Mouse (Mus musculus) hindbrain, embryonic 12.5 days (tissue): Measurements from ENCODE around the gene Krtap9-1. TPM values are rescaled to one million over a fixed set of nuclear protein-coding genes. Genes with fewer than 3 reads are reported as not detected.
"Not testable (repeated sequence)": the region's sequence is repeated elsewhere in the genome, so short reads cannot be mapped to it uniquely, and the experiment has no call there.

Source experiments
- ATAC-seq: fragments of 200-750 bp; cut with Nextera tagmentation; 2 replicates; pipeline ENCODE4 v1.8.0; 2017; ENCODE audit warnings: moderate TSS enrichment; ENCODE audit not compliant: low FRiP score
- H3K27ac ChIP-seq: fragments of 300-500 bp; sonication (generic); 2 replicates; pipeline ENCODE4 v1.5.1; 2016; ENCODE audit warnings: mild to moderate bottlenecking
- H3K27me3 ChIP-seq: fragments of 300-500 bp; sonication (generic); 2 replicates; pipeline ENCODE4 v1.6.1; 2016; ENCODE audit warnings: mild to moderate bottlenecking
- H3K36me3 ChIP-seq: fragments of 300-500 bp; sonication (generic); 2 replicates; pipeline ENCODE4 v1.6.1; 2016; ENCODE audit warnings: mild to moderate bottlenecking
- H3K4me1 ChIP-seq: fragments of 300-500 bp; sonication (generic); 2 replicates; pipeline ENCODE4 v1.6.1; 2016
- H3K4me2 ChIP-seq: fragments of 300-500 bp; sonication (generic); replicated peaks from 2 replicates; pipeline ENCODE4 v1.6.1; 2016; ENCODE audit warnings: mild to moderate bottlenecking
- H3K4me3 ChIP-seq: fragments of 300-500 bp; sonication (generic); 2 replicates; pipeline ENCODE4 v1.5.1; 2016; ENCODE audit warnings: mild to moderate bottlenecking
- H3K9ac ChIP-seq: fragments of 300-500 bp; sonication (generic); 2 replicates; pipeline ENCODE4 v1.6.1; 2016; ENCODE audit warnings: mild to moderate bottlenecking, moderate library complexity
- H3K9me3 ChIP-seq: fragments of 300-500 bp; sonication (generic); replicated peaks from 2 replicates; pipeline ENCODE4 v1.6.1; 2016; ENCODE audit warnings: mild to moderate bottlenecking
- WGBS: fragments of 180-500 bp; shearing (Covaris S2); methylation state at CpG from one replicate; pipeline ENCODE4 v1.1.7; 2016; 5-methylcytosine and 5-hydroxymethylcytosine counted together
- polyA plus RNA-seq: library from polyadenylated mRNA; unstranded; fragments of >200 nt; fragmentation: Nextera tagmentation; extraction: Ambion mirVana; gene quantifications from 2 replicates; pipeline ENCODE4 v1.2.1, GENCODE M21; 2016

Gene Krtap9-1
- polyA plus RNA-seq: not detected in 2 replicates

- not testable (repeated sequence) for H3K27ac ChIP-seq, H3K4me2 ChIP-seq, H3K36me3 ChIP-seq, ATAC-seq, H3K9me3 ChIP-seq, H3K4me3 ChIP-seq, H3K27me3 ChIP-seq, H3K9ac ChIP-seq, H3K4me1 ChIP-seq
- 88% methylated on average over 1 of the region's 1 CpGs for WGBS
These were observed at the start of gene Krtap9-1 for GRCm38 (mm10) chr11:99873089-99873488. Krtap9-1 (plus strand) TSS chr11:99873389.

- Histone ChIP-seq H3K9ac (no peak within 1 kb of the TSS), H3K4me2 (no peak within 1 kb of the TSS), H3K9me3 (no peaks in the 10 kb centered on the region), H3K27ac (no peak within 1 kb of the TSS), H3K27me3 (no peaks in the 10 kb centered on the region), H3K36me3 (no peaks in the 10 kb centered on the region), H3K4me1 (no peaks in the 10 kb centered on the region), H3K4me3 (no peak within 1 kb of the TSS)
- no peak for ATAC-seq
- 78% methylated on average over 1 of the region's 1 CpGs for WGBS
These were observed 35.2 kb upstream of the Krtap9-1 start, which contains the start of gene 2300003K06Rik for GRCm38 (mm10) chr11:99837966-99838365. 2300003K06Rik (minus strand) TSS chr11:99838066.

GRCm38 (mm10) chr11:99842185-99842584 is 31.0 kb upstream of the Krtap9-1 start:
- WGBS: 70% methylated on average over 1 of the region's 1 CpGs
- no peaks in the 10 kb centered on the region for H3K4me1 ChIP-seq
- no peaks in the 10 kb centered on the region for H3K36me3 ChIP-seq
- no peak overlapping the region for H3K9ac ChIP-seq
- no peaks in the 10 kb centered on the region for H3K9me3 ChIP-seq
- H3K27ac ChIP-seq: no peak overlapping the region
- no peak overlapping the region for H3K4me3 ChIP-seq
- no peak for ATAC-seq
- H3K27me3 ChIP-seq: no peaks in the 10 kb centered on the region
- no peak overlapping the region for H3K4me2 ChIP-seq

- Histone ChIP-seq H3K4me3 (no peak overlapping the region), H3K27ac (no peak overlapping the region), H3K36me3 (no peaks in the 10 kb centered on the region), H3K4me2 (no peak overlapping the region), H3K27me3 (no peaks in the 10 kb centered on the region), H3K9me3 (no peaks in the 10 kb centered on the region), H3K9ac (no peak overlapping the region), H3K4me1 (no peaks in the 10 kb centered on the region)
- 88% methylated on average over 2 of the region's 2 CpGs for WGBS
- no peak for ATAC-seq
These were observed 26.4 kb upstream of the Krtap9-1 start for GRCm38 (mm10) chr11:99846746-99847145.

GRCm38 (mm10) chr11:99851508-99851907 is 21.7 kb upstream of the Krtap9-1 start, which contains the start of gene Krtap4-16:
Krtap4-16 (minus strand) TSS chr11:99851608.
- Histone ChIP-seq H3K27me3 (no peaks in the 10 kb centered on the region), H3K36me3 (no peaks in the 10 kb centered on the region), H3K4me2 (no peak within 1 kb of the TSS), H3K4me3 (no peak within 1 kb of the TSS), H3K9me3 (no peaks in the 10 kb centered on the region), H3K9ac (no peak within 1 kb of the TSS), H3K4me1 (no peaks in the 10 kb centered on the region), H3K27ac (no peak within 1 kb of the TSS)
- no peak for ATAC-seq

GRCm38 (mm10) chr11:99854121-99854520 is 19.1 kb upstream of the Krtap9-1 start:
- H3K4me2 ChIP-seq: no peak overlapping the region
- no peaks in the 10 kb centered on the region for H3K4me1 ChIP-seq
- no peaks in the 10 kb centered on the region for H3K36me3 ChIP-seq
- H3K27ac ChIP-seq: no peak overlapping the region
- H3K9me3 ChIP-seq: no peaks in the 10 kb centered on the region
- ATAC-seq: no peak
- H3K4me3 ChIP-seq: no peak overlapping the region
- WGBS: 58% methylated on average over 3 of the region's 3 CpGs
- H3K9ac ChIP-seq: no peak overlapping the region
- no peaks in the 10 kb centered on the region for H3K27me3 ChIP-seq

- Histone ChIP-seq H3K36me3 (no peaks in the 10 kb centered on the region), H3K9ac (no peak within 1 kb of the TSS), H3K4me2 (no peak within 1 kb of the TSS), H3K4me1 (no peaks in the 10 kb centered on the region), H3K9me3 (no peaks in the 10 kb centered on the region), H3K27ac (no peak within 1 kb of the TSS), H3K27me3 (no peaks in the 10 kb centered on the region), H3K4me3 (no peak within 1 kb of the TSS)
- ATAC-seq: no peak
- WGBS: 86% methylated on average over 2 of the region's 2 CpGs
These were observed 15.6 kb upstream of the Krtap9-1 start, which contains the start of gene Gm11568 for GRCm38 (mm10) chr11:99857617-99858016. Gm11568 (plus strand) TSS chr11:99857917.

- H3K4me3 ChIP-seq: no peak overlapping the region
- WGBS: 83% methylated on average over 2 of the region's 2 CpGs
- H3K36me3 ChIP-seq: no peaks in the 10 kb centered on the region
- no peaks in the 10 kb centered on the region for H3K9me3 ChIP-seq
- H3K4me2 ChIP-seq: no peak overlapping the region
- no peaks in the 10 kb centered on the region for H3K27me3 ChIP-seq
- no peak overlapping the region for H3K27ac ChIP-seq
- no peak for ATAC-seq
- no peaks in the 10 kb centered on the region for H3K4me1 ChIP-seq
- H3K9ac ChIP-seq: no peak overlapping the region
These were observed 14.4 kb upstream of the Krtap9-1 start for GRCm38 (mm10) chr11:99858761-99859160.

GRCm38 (mm10) chr11:99864176-99864575 is 9.0 kb upstream of the Krtap9-1 start, which contains the start of gene Gm11559:
Gm11559 (plus strand) TSS chr11:99864476.
- H3K27ac ChIP-seq, H3K4me3 ChIP-seq, H3K9me3 ChIP-seq, H3K27me3 ChIP-seq, H3K4me2 ChIP-seq, H3K36me3 ChIP-seq, H3K4me1 ChIP-seq, ATAC-seq, H3K9ac ChIP-seq: not testable (repeated sequence)
- WGBS: 79% methylated on average over 1 of the region's 1 CpGs

GRCm38 (mm10) chr11:99878887-99879286 is 5.7 kb downstream of the Krtap9-1 start, which contains the start of gene Gm11567:
Gm11567 (plus strand) TSS chr11:99879187.
- H3K4me1 ChIP-seq, H3K27me3 ChIP-seq, H3K36me3 ChIP-seq, H3K27ac ChIP-seq, H3K4me3 ChIP-seq, H3K9me3 ChIP-seq, H3K9ac ChIP-seq, H3K4me2 ChIP-seq, ATAC-seq: not testable (repeated sequence)
- WGBS: 47% methylated on average over 1 of the region's 1 CpGs

- Histone ChIP-seq H3K36me3 (no peaks in the 10 kb centered on the region), H3K9ac (no peak within 1 kb of the TSS), H3K9me3 (no peaks in the 10 kb centered on the region), H3K4me3 (no peak within 1 kb of the TSS), H3K4me2 (no peak within 1 kb of the TSS), H3K27ac (no peak within 1 kb of the TSS), H3K27me3 (no peaks in the 10 kb centered on the region), H3K4me1 (no peaks in the 10 kb centered on the region)
- 82% methylated on average over 2 of the region's 2 CpGs for WGBS
- ATAC-seq: no peak
These were observed 34.4 kb downstream of the Krtap9-1 start, which contains the start of gene Krtap31-1 for GRCm38 (mm10) chr11:99907620-99908019. Krtap31-1 (plus strand) TSS chr11:99907920.

- no peaks in the 10 kb centered on the region for H3K9me3 ChIP-seq
- H3K36me3 ChIP-seq: no peaks in the 10 kb centered on the region
- no peaks in the 10 kb centered on the region for H3K4me1 ChIP-seq
- H3K4me3 ChIP-seq: no peak within 1 kb of the TSS
- H3K27me3 ChIP-seq: no peaks in the 10 kb centered on the region
- ATAC-seq: no peak
- no peak within 1 kb of the TSS for H3K9ac ChIP-seq
- H3K27ac ChIP-seq: no peak within 1 kb of the TSS
- 95% methylated on average over 3 of the region's 3 CpGs for WGBS
- H3K4me2 ChIP-seq: no peak within 1 kb of the TSS
These were observed 41.3 kb downstream of the Krtap9-1 start, which contains the start of gene Gm11565 for GRCm38 (mm10) chr11:99914451-99914850. Gm11565 (plus strand) TSS chr11:99914751.
